Mouse (Mus musculus): ENCODE results near the gene Gpa33. TPM values are rescaled to one million over a fixed set of nuclear protein-coding genes. Genes with fewer than 3 reads are reported as not detected.

The Gpa33 gene
- polyA plus RNA-seq, 1 experiment: 0.29 TPM

DNA sequence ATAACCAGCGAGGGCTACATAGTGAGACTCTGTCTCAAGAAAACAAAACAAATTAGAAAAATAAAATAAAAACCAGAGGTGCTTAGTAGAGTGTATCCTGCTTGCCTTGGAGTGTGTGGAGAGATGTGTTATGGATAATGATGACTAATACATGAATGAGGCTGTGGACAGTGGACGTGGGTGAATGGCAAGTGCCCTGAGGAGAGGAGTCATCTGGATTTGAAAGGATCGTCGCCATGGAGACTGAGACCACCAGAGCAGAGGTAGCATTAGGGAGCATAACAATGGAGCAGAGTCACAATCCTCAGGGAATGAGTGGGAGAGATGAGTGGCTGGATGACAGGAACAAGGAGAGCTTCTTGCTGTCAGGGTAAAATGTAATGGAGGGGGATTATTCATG is 59.8 kb downstream of the Gpa33 start:
- Histone ChIP-seq H3K79me2 (ENCODE audit: control insufficient read depth, insufficient read depth) (no peaks in the 10 kb centered on the region), H3K27me3 (ENCODE audit: control insufficient read depth, insufficient read depth, insufficient read length) (no peaks in the 10 kb centered on the region), H3K4me3 (no peak overlapping the region), H3K4me2 (ENCODE audit: low read depth) (no peak overlapping the region), H3ac (ENCODE audit: control insufficient read depth, insufficient read length) (no peak overlapping the region), H3K36me3 (ENCODE audit: control insufficient read depth, insufficient read depth) (no peaks in the 10 kb centered on the region)
- TF ChIP-seq E2F4 (IDR thresholded peaks at IDR 0.05; ENCODE audit: insufficient read depth) (no peak), TCF12 (IDR thresholded peaks at IDR 0.05; ENCODE audit: insufficient read depth, poor library complexity, severe bottlenecking) (no peak), TCF3 (IDR thresholded peaks at IDR 0.05; ENCODE audit: insufficient read length, low read depth) (no peak), USF1 (IDR thresholded peaks at IDR 0.05; ENCODE audit: low read depth) (no peak), POLR2A (IDR thresholded peaks at IDR 0.05; ENCODE audit: insufficient read length, low read depth) (no peak)

DNA sequence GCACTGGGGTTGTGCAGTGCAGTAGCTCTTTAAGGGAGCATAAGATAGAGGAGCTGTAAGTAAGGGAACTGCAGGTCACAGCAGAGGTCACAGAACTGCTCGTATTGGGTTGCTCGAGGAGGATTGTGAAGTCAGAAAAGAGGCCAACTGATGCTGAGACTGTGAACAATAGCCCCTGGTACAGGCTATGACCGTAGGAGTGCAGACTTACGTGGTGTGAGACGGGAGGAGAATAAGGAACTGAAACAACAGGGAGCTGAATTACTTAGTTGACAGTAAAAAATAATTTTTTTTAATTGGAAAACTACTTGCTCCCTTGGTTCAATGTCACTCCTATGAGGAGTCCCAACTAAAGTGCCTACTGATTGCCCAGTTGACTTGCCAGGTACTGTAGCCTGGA is 74.1 kb downstream of the Gpa33 start:
- Histone ChIP-seq H3ac (ENCODE audit: control insufficient read depth, insufficient read length) (no peak overlapping the region), H3K4me3 (no peak overlapping the region), H3K36me3 (ENCODE audit: control insufficient read depth, insufficient read depth) (no peaks in the 10 kb centered on the region), H3K79me2 (ENCODE audit: control insufficient read depth, insufficient read depth) (no peaks in the 10 kb centered on the region), H3K4me2 (ENCODE audit: low read depth) (no peak overlapping the region), H3K27me3 (ENCODE audit: control insufficient read depth, insufficient read depth, insufficient read length) (no peaks in the 10 kb centered on the region)
- TF ChIP-seq USF1 (IDR thresholded peaks at IDR 0.05; ENCODE audit: low read depth): no peak
- no peak for TF ChIP-seq TCF12 (IDR thresholded peaks at IDR 0.05; ENCODE audit: insufficient read depth, poor library complexity, severe bottlenecking)
- no peak for TF ChIP-seq MAX (IDR thresholded peaks at IDR 0.05; ENCODE audit: low read depth)
- TF ChIP-seq CEBPB (IDR thresholded peaks at IDR 0.05; ENCODE audit: insufficient read depth, poor library complexity, severe bottlenecking): no peak
- TF ChIP-seq MYOG (IDR thresholded peaks at IDR 0.05; ENCODE audit: control insufficient read depth in 1 of 3, insufficient read depth in 1 of 3, insufficient read length in 2 of 3, low read depth in 2 of 3): no peak
- no peak for TF ChIP-seq SRF (IDR thresholded peaks at IDR 0.05; ENCODE audit: control insufficient read depth, insufficient read length, low read depth)
- no peak for TF ChIP-seq MYOD1 (IDR thresholded peaks at IDR 0.05; ENCODE audit: control insufficient read depth in 1 of 3, insufficient read length in 2 of 3, low read depth in 2 of 3)
- no peak for TF ChIP-seq TCF3 (IDR thresholded peaks at IDR 0.05; ENCODE audit: insufficient read length, low read depth)
- no peak for TF ChIP-seq REST (IDR thresholded peaks at IDR 0.05; ENCODE audit: insufficient read depth, insufficient read length)
- TF ChIP-seq POLR2AphosphoS2 (IDR thresholded peaks at IDR 0.05; ENCODE audit: insufficient read length, low read depth): no peak
- no peak for TF ChIP-seq POLR2A (IDR thresholded peaks at IDR 0.05; ENCODE audit: insufficient read length, low read depth)
- no peak for TF ChIP-seq E2F4 (IDR thresholded peaks at IDR 0.05; ENCODE audit: insufficient read depth)

DNA sequence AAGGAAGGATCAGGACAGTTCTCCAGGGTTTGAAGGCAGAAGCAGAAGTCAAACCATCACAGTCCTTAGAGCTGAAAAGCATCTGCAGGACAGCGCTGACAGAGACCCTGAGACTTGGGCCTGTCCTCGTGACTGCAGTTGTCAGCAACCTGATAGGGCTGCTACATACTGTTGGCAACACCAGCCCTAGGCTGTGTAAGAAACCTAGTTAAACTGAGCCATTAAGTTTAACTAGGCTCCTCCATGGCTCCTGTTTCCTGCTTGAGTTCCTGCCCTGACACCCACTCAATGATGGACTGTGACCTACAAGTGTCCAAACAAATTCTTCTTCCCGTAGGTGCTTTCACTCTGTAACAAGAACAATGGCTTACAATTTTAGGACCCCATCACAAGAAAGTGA is 75.1 kb downstream of the Gpa33 start:
- no peak overlapping the region for H3K4me3 ChIP-seq
- no peaks in the 10 kb centered on the region for H3K79me2 ChIP-seq (ENCODE audit: control insufficient read depth, insufficient read depth)
- no peak overlapping the region for H3ac ChIP-seq (ENCODE audit: control insufficient read depth, insufficient read length)
- H3K4me2 ChIP-seq (ENCODE audit: low read depth): no peak overlapping the region
- H3K36me3 ChIP-seq (ENCODE audit: control insufficient read depth, insufficient read depth): no peaks in the 10 kb centered on the region
- H3K27me3 ChIP-seq (ENCODE audit: control insufficient read depth, insufficient read depth, insufficient read length): no peaks in the 10 kb centered on the region
- no peak for TF ChIP-seq E2F4 (IDR thresholded peaks at IDR 0.05; ENCODE audit: insufficient read depth)
- TF ChIP-seq MAX (IDR thresholded peaks at IDR 0.05; ENCODE audit: low read depth): no peak
- TF ChIP-seq TCF12 (IDR thresholded peaks at IDR 0.05; ENCODE audit: insufficient read depth, poor library complexity, severe bottlenecking): no peak
- TF ChIP-seq USF1 (IDR thresholded peaks at IDR 0.05; ENCODE audit: low read depth): no peak

DNA sequence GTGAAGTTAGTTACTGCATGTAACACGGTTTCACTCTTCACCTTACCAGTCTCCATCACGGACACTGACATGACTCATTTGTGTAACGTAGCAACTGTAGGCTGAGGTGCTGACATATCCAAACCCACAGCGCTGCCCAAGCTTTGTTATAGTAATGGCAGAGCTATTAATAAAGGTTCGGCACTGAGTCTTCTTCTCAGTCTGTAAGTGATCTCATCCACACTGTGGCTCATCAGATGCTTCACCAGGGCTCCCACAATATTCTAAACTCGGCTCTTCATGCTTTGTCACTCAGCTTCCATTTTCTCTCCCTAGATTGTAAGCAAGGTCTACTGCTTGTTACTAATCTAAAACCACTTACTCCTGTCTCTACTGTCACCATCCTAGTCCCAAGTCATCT is 79.3 kb downstream of the Gpa33 start:
- Histone ChIP-seq H3K27me3 (ENCODE audit: control insufficient read depth, insufficient read depth, insufficient read length) (no peaks in the 10 kb centered on the region), H3K4me2 (ENCODE audit: low read depth) (peak overlapping the region; percentile 41), H3K36me3 (ENCODE audit: control insufficient read depth, insufficient read depth) (no peaks in the 10 kb centered on the region), H3K4me3 (no peak overlapping the region), H3K79me2 (ENCODE audit: control insufficient read depth, insufficient read depth) (no peaks in the 10 kb centered on the region), H3ac (ENCODE audit: control insufficient read depth, insufficient read length) (no peak overlapping the region)
- TF ChIP-seq USF1 (IDR thresholded peaks at IDR 0.05; ENCODE audit: low read depth) (no peak), TCF12 (IDR thresholded peaks at IDR 0.05; ENCODE audit: insufficient read depth, poor library complexity, severe bottlenecking) (no peak), POLR2AphosphoS2 (IDR thresholded peaks at IDR 0.05; ENCODE audit: insufficient read length, low read depth) (no peak)

DNA sequence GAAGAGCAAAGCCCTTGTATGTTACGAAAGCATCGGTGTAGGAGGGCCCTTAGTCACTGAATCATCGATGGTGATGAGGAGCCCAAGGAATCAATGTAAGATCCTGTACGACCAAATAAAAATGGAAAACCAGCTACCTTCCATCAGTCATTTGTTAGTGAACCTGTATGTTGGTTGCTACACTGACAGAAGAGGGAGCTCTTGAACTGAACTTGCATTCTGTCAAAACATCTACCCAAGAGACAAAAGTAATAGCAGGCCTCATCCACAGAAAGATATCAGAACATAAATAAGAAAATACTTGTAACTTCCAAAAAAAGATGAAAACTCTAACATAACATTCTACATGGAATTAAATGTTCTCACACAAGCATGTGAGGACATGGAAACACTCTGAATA is 84.1 kb downstream of the Gpa33 start:
- no peaks in the 10 kb centered on the region for H3K27me3 ChIP-seq (ENCODE audit: control insufficient read depth, insufficient read depth, insufficient read length)

More for the DNA sequence above, 84.1 kb downstream of the Gpa33 start:
- Histone ChIP-seq H3K4me2 (ENCODE audit: low read depth) (no peak overlapping the region), H3K79me2 (ENCODE audit: control insufficient read depth, insufficient read depth) (no peaks in the 10 kb centered on the region), H3K4me3 (no peak overlapping the region), H3K36me3 (ENCODE audit: control insufficient read depth, insufficient read depth) (no peaks in the 10 kb centered on the region), H3ac (ENCODE audit: control insufficient read depth, insufficient read length) (no peak overlapping the region)
- TF ChIP-seq USF1 (IDR thresholded peaks at IDR 0.05; ENCODE audit: low read depth) (no peak), MAX (IDR thresholded peaks at IDR 0.05; ENCODE audit: low read depth) (no peak), TCF3 (IDR thresholded peaks at IDR 0.05; ENCODE audit: insufficient read length, low read depth) (no peak), POLR2AphosphoS2 (IDR thresholded peaks at IDR 0.05; ENCODE audit: insufficient read length, low read depth) (no peak), MYOD1 (IDR thresholded peaks at IDR 0.05; ENCODE audit: control insufficient read depth in 1 of 3, insufficient read length in 2 of 3, low read depth in 2 of 3) (no peak), E2F4 (IDR thresholded peaks at IDR 0.05; ENCODE audit: insufficient read depth) (no peak), REST (IDR thresholded peaks at IDR 0.05; ENCODE audit: insufficient read depth, insufficient read length) (no peak), TCF12 (IDR thresholded peaks at IDR 0.05; ENCODE audit: insufficient read depth, poor library complexity, severe bottlenecking) (no peak), CEBPB (IDR thresholded peaks at IDR 0.05; ENCODE audit: insufficient read depth, poor library complexity, severe bottlenecking) (no peak), POLR2A (IDR thresholded peaks at IDR 0.05; ENCODE audit: insufficient read length, low read depth) (no peak)

Other genes starting within 250 kb of the Gpa33 start
- 2.1 TPM for gene Pou2f1, start 127.6 kb upstream of the Gpa33 start, polyA plus RNA-seq (2012; fragmentation: generic; extraction: Trizol)
- 38.3 TPM for gene Dusp27, start 2.3 kb upstream of the Gpa33 start, polyA plus RNA-seq (2012; fragmentation: generic; extraction: Trizol)
- gene Mael, start 108.5 kb downstream of the Gpa33 start, polyA plus RNA-seq (2012; fragmentation: generic; extraction: Trizol): not detected
- gene Ildr2, start 123.9 kb downstream of the Gpa33 start, polyA plus RNA-seq (2012; fragmentation: generic; extraction: Trizol): 1.9 TPM
- 11.7 TPM for gene Tada1, start 248.9 kb downstream of the Gpa33 start, polyA plus RNA-seq (2012; fragmentation: generic; extraction: Trizol)

Data from myocyte (in vitro differentiated cells).